Mouse (Mus musculus) heart, embryonic 15.5 days (tissue): ENCODE data around the gene Gm9195. TPM values are rescaled to one million over a fixed set of nuclear protein-coding genes. Genes with fewer than 3 reads are reported as not detected.

Experiments
- ATAC-seq: fragments of 200-750 bp; cut with Nextera tagmentation; replicated peaks from 2 replicates; pipeline ENCODE4 v1.8.0; 2017; ENCODE audit warnings: low read depth, moderate TSS enrichment; ENCODE audit not compliant: insufficient number of reproducible peaks, insufficient read depth, low FRiP score
- H3K27ac ChIP-seq: fragments of 300-500 bp; sonication (generic); 2 replicates; pipeline ENCODE4 v1.5.1; 2015; ENCODE audit warnings: mild to moderate bottlenecking, inconsistent platforms
- H3K27me3 ChIP-seq: fragments of 300-500 bp; sonication (generic); 2 replicates; pipeline ENCODE4 v1.6.1; 2015; ENCODE audit warnings: inconsistent platforms
- H3K36me3 ChIP-seq: fragments of 300-500 bp; sonication (generic); 2 replicates; pipeline ENCODE4 v1.6.1; 2015; ENCODE audit warnings: mild to moderate bottlenecking, inconsistent platforms
- H3K4me1 ChIP-seq: fragments of 300-500 bp; sonication (generic); replicated peaks from 2 replicates; pipeline ENCODE4 v1.6.1; 2015; ENCODE audit warnings: inconsistent platforms
- H3K4me2 ChIP-seq: fragments of 300-500 bp; sonication (generic); 2 replicates; pipeline ENCODE4 v1.6.1; 2015; ENCODE audit warnings: inconsistent platforms, mild to moderate bottlenecking, moderate library complexity
- H3K4me3 ChIP-seq: fragments of 300-500 bp; sonication (generic); 2 replicates; pipeline ENCODE4 v1.5.1; 2015; ENCODE audit warnings: mild to moderate bottlenecking, inconsistent platforms
- H3K9ac ChIP-seq: fragments of 300-500 bp; sonication (generic); 2 replicates; pipeline ENCODE4 v1.6.1; 2015; ENCODE audit warnings: mild to moderate bottlenecking, inconsistent platforms
- H3K9me3 ChIP-seq: fragments of 300-500 bp; sonication (generic); replicated peaks from 2 replicates; pipeline ENCODE4 v1.6.1; 2016; ENCODE audit warnings: inconsistent platforms
- WGBS: fragments of 180-500 bp; shearing (Covaris S2); methylation state at CpG from one replicate; pipeline ENCODE4 v1.1.7; 2015; ENCODE audit warnings: mixed read lengths; 5-methylcytosine and 5-hydroxymethylcytosine counted together
- polyA plus RNA-seq: library from polyadenylated mRNA; unstranded; fragments of >200 nt; fragmentation: Nextera tagmentation; extraction: Ambion mirVana; gene quantifications from 2 replicates; pipeline ENCODE4 v1.2.1, GENCODE M21; 2015

Gm9195 gene
- polyA plus RNA-seq, 1 experiment from 2014 or later: not detected

- no peak overlapping the region for H3K4me2 ChIP-seq
- H3K9me3 ChIP-seq: no peaks in the 10 kb centered on the region
- no peak overlapping the region for H3K9ac ChIP-seq
- H3K4me1 ChIP-seq: no peaks in the 10 kb centered on the region
- no peak overlapping the region for H3K4me3 ChIP-seq
- no peak for ATAC-seq
- H3K36me3 ChIP-seq: no peaks in the 10 kb centered on the region
- WGBS: 80% methylated on average over 7 of the region's 7 CpGs
- no peak overlapping the region for H3K27ac ChIP-seq
- no peaks in the 10 kb centered on the region for H3K27me3 ChIP-seq
Measured at GRCm38 (mm10) chr14:72440929-72441328, 50.7 kb downstream of the Gm9195 start.

DNA sequence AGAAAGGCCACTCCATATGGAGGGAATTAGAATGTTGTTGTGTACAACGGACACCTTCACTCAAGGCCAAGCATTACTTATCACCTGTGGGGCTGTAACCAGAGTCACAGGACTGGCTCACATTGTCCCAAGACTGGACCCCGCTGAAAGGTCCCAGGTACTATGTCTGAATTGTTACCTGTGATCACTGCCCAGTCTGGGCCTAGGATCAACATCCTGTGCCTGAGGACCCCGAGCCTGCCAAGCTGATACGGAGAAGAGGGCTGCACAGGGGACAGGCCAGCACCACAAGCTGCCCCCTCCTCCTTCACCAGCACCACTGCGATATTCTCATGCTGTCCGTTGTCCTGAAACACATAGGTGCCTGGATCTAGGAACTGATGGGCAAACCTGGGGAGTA, 51.2 kb downstream of the Gm9195 start:
- H3K4me1 ChIP-seq: no peaks in the 10 kb centered on the region
- no peak overlapping the region for H3K27ac ChIP-seq
- H3K9ac ChIP-seq: no peak overlapping the region
- no peak overlapping the region for H3K4me2 ChIP-seq
- 80% methylated on average over 6 of the region's 6 CpGs for WGBS
- no peak overlapping the region for H3K4me3 ChIP-seq
- H3K36me3 ChIP-seq: no peaks in the 10 kb centered on the region
- H3K27me3 ChIP-seq: no peaks in the 10 kb centered on the region
- ATAC-seq: no peak
- H3K9me3 ChIP-seq: no peaks in the 10 kb centered on the region

DNA sequence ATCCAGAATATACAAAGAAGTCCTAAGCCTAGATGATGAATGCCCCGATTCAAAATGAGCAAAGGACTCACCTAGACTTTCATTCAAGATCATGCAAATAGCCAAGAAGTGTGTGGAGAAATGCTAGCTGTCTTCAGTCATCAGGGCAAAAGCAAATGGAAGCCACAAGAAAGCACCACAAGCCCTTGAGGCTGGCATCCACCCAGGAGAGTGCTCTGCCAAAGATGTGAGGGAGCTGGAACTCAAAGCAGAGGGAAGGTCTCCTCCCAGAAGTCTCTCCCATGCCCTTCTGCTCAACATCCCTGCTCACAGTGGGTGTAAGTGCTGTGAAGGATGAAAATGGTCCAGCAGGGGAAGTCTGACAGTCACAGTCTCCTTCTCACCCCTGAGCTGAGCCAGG, 52.7 kb downstream of the Gm9195 start:
- Histone ChIP-seq H3K9me3 (no peaks in the 10 kb centered on the region), H3K27me3 (no peaks in the 10 kb centered on the region), H3K4me3 (no peak overlapping the region), H3K4me1 (no peaks in the 10 kb centered on the region), H3K4me2 (no peak overlapping the region), H3K36me3 (no peaks in the 10 kb centered on the region), H3K27ac (no peak overlapping the region), H3K9ac (no peak overlapping the region)
- WGBS: 77% methylated on average over 1 of the region's 1 CpGs
- no peak for ATAC-seq

DNA sequence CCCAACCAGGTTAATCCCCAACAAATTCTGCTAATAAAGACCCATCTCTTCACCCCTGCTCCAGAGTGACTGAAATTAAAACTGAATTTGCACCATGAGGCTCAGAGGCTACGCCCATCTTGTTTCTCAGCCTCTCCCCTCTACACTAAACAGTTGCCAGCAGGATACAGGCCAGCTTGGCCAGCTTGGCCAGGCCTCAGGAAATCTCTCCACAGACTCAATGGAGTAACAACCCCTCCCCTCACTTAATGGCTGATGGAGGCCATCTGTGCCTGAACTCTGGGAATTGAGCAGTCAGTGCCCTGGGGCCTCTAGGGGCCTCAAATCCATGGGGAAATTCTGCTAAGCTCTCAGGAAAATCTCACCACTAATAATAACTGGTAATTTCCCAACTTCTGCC, 101.9 kb downstream of the Gm9195 start:
- peak; percentile 50 for ATAC-seq
- Histone ChIP-seq H3K27me3 (no peaks in the 10 kb centered on the region), H3K27ac (no peak overlapping the region), H3K4me3 (no peak overlapping the region), H3K9me3 (no peaks in the 10 kb centered on the region), H3K9ac (no peak overlapping the region), H3K36me3 (no peaks in the 10 kb centered on the region), H3K4me1 (no peaks in the 10 kb centered on the region; the same call in 1 of the 2 replicates), H3K4me2 (no peak overlapping the region)
- 58% methylated on average over 1 of the region's 1 CpGs for WGBS

- no peak for ATAC-seq
- no peaks in the 10 kb centered on the region; the same call in 1 of the 2 replicates for H3K4me1 ChIP-seq
- no peak overlapping the region for H3K9ac ChIP-seq
- no peak overlapping the region for H3K4me3 ChIP-seq
- H3K36me3 ChIP-seq: no peaks in the 10 kb centered on the region
- no peak overlapping the region for H3K27ac ChIP-seq
- 73% methylated on average over 4 of the region's 4 CpGs for WGBS
- no peaks in the 10 kb centered on the region for H3K27me3 ChIP-seq
- no peak overlapping the region for H3K4me2 ChIP-seq
- H3K9me3 ChIP-seq: no peaks in the 10 kb centered on the region
Measured at GRCm38 (mm10) chr14:72389288-72389687, 102.3 kb downstream of the Gm9195 start.

DNA sequence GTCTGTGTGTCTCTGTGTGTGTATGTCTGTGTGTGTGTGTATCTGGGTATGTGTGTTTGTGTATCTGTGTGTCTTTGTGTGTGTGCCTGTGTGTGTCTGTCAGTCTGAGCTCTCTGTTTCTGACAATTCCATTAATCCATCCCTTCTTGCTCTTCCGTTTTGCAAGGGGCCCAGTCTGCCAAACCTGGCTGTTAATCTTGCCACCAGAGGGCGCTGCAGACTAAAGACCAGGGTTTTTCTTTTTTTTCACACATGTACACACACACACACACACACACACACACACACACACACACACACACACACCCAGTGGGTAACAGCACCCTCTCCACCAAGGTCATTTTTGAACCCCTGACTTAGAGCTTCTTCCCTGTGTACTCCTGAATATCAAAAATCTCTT, 114.4 kb downstream of the Gm9195 start:
- H3K36me3 ChIP-seq: no peaks in the 10 kb centered on the region
- H3K4me2 ChIP-seq: no peak overlapping the region
- no peaks in the 10 kb centered on the region for H3K9me3 ChIP-seq
- no peak overlapping the region for H3K4me3 ChIP-seq
- H3K27me3 ChIP-seq: 0 out of 2 replicates have a peak, but pooled peaks cover 2% of the 10 kb centered on the region
- WGBS: 11% methylated on average over 2 of the region's 2 CpGs
- H3K4me1 ChIP-seq: no peaks in the 10 kb centered on the region
- no peak for ATAC-seq
- H3K9ac ChIP-seq: no peak overlapping the region
- H3K27ac ChIP-seq: no peak overlapping the region

Other genes starting within 250 kb of the Gm9195 start
- 17.3 and 23.0 TPM in 2 replicates for gene Fndc3a, start 218.2 kb upstream of the Gm9195 start, polyA plus RNA-seq